Mouse (Mus musculus) thymus, adult 2 months (tissue): ENCODE data around the gene Pate2.

Experiments used
- CTCF ChIP-seq: fragments of 200-500 bp; IDR thresholded peaks from 2 replicates; pipeline ENCODE4 v1.5.1; 2012; ENCODE audit warnings: mild to moderate bottlenecking, control low read depth, low read length, moderate library complexity, borderline replicate concordance; ENCODE audit not compliant: control insufficient read depth, poor library complexity, insufficient read depth; ENCODE audit errors: extremely low read depth
- POLR2A ChIP-seq: fragments of 200-500 bp; IDR thresholded peaks from 2 replicates; pipeline ENCODE4 v1.6.1; 2012; ENCODE audit warnings: mild to moderate bottlenecking, low read length, control low read depth, moderate library complexity; ENCODE audit not compliant: control insufficient read depth, poor library complexity, insufficient read depth; ENCODE audit errors: extremely low read depth

- no peak for TF ChIP-seq POLR2A
- no peak for TF ChIP-seq CTCF
Observed at GRCm38 (mm10) chr9:35533266-35533665, 36.8 kb upstream of the Pate2 start.
